Mouse (Mus musculus) adrenal gland, postnatal 14 days (tissue): ENCODE measurements at regions not wholly inside any gene's neighbourhood (a gene's known extent, or its start where the extent isn't known, plus 50 kb on each side); places are given as distances from the start of the nearest gene placed in this dataset.
A peak's percentile ranks its signal among the peaks of the same experiment; 100 is the strongest.

Experiments used
- DNase-seq: peaks from one replicate; pipeline ENCODE4 v3.0.0; 2021; ENCODE audit warnings: mixed read lengths

DNA sequence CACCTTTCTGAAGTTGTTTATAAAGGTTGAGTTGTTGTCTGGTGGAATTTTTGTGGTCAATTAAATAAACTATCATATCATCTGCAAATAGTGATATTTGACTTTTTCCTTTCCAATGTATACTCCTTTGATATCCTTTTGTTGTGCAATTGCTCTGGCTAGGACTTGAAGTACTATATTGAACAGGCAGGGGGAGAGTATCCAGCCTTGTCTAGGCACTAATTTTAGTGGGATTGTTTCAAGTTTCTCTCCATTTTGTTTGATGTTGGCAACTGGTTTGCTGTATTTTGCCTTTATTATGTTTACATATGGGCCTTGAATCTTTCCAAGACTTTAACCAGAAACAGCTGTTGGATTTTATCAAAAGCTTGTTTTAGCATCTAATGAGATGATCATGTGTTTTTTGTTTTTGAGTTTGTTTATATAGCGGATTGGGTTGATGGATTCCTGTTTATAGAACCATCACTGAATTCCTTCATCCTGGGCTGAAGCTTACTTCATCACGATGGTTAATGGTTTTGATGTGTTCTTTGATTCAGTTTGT is 383.3 kb downstream of the Amd2 start:
- no peak for DNase-seq

DNA sequence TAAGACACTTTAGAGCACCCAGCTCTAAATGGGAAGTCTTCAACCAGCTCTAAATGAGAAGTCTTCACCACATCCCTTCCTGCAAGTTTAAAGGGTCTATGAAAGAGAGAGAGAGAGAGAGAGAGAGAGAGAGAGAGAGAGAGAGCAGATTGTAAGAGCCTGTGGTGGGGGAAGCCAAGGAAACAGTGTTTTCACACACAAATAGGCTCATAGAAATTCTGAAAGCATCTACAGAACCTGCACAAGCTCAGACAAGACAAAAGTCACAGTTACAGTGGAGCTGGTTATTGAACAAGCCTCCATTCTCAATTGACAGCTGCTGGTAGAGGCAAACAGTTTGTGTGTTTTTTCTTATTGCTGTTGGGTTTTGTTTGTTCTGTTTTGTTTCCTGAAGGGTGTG is 412.9 kb downstream of the Amd2 start:
- DNase-seq = no peak

DNA sequence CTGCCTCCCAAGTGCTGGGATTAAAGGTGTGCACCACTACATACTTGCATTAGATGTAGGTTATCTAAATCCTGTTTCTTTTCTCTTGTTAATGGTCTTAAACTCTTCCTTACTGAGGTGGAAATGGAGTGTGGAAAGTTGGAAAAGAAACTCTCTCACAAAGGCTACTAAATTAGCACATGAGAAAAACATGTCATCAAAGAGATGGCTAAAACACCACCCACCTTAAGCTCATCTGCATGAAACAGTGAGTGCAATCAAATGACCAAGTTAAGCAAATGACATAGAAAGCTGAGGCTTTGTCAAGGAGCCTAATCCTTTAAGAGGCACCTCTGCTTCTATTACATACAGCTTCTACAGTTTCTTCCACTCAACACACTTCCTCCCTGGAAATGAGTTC is 446.6 kb downstream of the Amd2 start:
- no peak for DNase-seq

DNA sequence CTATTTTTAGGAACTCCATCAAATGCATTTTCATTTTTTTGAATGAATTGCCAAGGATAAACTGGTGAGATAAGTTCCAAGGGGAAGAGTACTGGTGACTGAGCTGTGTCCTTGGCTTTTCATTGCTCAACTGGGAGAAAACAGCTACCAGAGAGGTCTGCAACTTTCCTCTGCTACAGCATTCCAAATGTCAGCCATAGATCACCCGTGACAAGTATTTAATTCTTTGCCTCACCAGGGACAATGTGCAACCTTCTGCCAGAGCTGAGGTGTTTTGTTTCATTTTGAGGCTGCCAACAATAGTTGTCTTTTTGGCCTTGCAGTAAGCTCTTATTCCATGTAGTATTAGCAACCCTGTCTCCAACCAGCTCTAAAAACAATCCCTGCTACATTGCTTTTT is 475.3 kb downstream of the Amd2 start:
- DNase-seq = peak; percentile 68

DNA sequence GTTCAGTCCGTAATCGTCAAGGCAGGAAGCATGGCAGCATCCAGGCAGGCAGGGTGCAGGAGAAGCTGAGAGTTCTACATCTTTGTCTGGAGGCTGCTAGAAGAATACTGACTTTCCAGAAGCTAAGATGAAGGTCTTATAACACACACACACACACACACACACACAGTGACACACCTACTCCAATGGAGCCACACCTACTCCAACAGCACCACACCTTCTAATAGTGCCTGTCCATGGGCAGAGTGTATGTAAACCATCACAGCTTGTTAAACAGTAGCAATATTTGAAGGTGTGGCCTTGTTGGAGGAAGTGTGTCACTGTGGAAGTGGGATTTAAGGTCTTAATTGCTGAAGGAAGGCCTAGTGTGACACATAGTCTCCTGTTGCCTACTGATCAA is 476.4 kb downstream of the Amd2 start:
- DNase-seq = no peak

DNA sequence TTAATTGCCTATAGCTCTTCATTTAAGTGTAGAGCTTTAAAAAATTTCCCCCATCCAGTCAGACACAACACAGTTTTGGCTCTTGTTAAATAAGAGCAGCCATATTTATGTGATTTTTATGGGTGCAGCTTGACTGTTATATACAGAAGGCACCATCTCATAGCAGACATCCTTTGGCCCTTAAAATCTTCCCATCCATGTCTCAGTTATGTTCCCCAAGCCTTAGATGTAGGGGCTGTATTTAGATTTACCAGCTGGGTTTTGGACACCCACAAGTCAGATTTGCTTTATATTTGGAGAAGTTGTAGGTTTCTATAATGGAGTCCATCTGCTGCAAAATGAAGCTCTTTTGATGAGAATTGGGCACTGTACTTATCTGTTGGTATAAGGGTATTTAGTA is 482.2 kb downstream of the Amd2 start:
- DNase-seq = no peak
